Mouse (Mus musculus) heart, adult 11 months (tissue): ENCODE measurements around the gene Dock3.

Source experiments
- DNase-seq: peaks from one replicate; pipeline ENCODE4 v3.0.0; 2022

Dock3 gene

DNA sequence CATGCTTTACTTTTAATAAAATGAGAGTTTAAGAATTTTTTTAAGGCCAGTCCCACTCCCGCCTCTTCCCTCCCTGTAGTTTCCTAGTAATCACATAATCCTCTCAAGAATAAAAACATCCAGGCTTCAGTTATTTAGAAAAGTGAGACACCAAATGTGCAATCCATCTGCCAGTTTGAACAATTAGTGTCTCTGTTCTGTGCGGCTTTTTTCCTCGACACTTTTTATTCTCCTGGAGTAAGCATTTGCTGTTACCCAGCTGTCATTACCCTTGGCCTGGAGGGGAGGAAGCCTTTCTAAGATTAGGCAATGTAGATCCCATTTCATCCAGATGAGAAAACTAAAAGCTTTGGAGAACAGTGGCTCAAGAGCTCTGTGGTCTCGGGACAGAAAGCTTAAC lies 221.9 kb downstream of the Dock3 start:
- no peak for DNase-seq

DNA sequence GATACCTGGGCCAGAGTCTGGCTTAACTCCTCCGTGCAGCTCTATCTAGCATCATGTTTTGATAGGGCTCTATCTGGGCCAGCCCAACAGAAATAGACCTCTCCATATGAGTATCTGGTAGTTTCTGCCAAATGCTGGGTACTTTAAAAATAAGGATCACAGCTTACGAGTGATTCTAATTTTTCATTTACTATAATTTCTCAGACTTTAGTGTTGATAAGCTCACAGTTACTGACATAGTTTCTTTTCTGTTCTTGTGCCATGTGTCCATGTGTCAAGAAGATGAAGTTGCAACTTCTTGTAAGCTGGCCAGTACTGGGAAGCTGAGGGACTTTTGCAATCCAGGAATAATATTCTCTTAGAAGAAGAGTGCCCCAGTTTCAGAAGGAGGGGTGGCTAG lies 228.5 kb downstream of the Dock3 start:
- no peak for DNase-seq

DNA sequence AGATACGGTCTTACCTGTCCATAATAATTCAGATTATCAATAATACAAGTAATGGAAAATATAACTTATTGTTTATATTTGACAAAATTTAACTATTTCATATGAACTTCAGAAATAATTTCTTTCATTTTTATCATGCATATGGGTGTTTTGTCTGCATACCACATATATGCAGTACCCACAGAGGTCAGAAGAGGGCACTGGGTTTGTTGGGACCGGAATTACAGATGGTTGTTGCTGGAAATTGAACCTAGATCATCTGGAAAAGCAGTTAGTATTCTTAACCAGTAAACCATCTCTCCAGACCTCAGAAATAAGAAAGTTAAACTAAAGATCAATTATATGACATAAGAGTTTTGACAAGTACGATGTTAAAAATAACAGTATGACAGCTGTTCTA lies 261.0 kb downstream of the Dock3 start:
- no peak for DNase-seq

DNA sequence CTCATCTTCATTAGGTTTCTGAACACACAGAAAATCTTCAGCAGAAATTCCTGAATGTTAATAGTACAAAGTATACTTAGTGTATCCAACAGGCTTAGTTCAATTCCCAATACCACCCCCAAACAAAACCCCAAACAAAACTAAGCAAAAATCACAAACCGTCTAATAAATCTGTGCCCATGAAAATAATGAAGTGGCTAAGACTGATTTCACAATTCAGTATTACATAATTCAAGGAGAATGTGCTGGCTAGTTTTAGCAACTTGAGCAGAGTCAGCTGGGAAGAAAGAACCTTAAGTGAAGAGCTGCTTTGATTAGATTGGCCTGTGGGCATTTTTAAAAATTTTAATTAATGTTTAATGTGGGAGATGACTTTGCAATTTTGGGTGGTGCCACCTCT lies 273.3 kb downstream of the Dock3 start:
- DNase-seq: no peak

DNA sequence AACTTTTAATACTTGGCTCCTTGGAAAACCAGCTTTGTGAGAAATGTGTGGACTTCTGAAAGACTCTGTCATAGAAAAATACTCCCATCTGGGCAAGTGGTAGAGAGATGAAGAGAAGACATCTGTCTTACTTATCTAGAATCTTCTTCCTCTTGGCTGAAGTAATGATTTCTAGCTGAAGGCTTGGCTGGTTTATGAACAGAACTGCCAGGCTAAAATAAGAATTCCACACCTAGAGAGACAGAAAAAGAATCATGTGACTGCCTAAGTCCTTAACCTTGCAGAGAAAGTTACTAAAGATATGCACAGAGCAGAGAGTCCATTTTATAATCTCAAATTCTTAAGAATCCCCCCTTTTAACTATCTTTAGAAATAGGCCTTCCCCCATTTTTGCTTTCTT lies 276.2 kb downstream of the Dock3 start:
- no peak for DNase-seq

DNA sequence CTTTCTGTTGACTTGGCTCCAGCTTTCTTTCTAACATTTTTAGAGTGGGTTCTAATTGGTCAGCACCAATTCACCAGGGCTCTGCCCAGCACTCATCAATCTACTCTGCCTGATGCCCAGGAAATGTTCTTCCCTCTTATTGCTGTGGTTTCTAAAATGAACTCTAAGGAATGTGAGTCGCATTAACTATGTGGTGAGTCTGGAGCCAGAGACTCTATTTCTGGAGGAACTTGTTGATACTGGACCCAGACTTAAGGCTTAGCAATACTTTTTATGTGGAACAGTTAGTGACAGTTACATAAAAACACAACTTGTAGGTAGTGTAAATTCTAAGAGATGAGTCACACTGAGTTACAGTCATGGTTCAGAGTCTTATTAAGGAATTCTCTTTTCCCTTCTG lies 296.7 kb downstream of the Dock3 start:
- peak; percentile 23 for DNase-seq

DNA sequence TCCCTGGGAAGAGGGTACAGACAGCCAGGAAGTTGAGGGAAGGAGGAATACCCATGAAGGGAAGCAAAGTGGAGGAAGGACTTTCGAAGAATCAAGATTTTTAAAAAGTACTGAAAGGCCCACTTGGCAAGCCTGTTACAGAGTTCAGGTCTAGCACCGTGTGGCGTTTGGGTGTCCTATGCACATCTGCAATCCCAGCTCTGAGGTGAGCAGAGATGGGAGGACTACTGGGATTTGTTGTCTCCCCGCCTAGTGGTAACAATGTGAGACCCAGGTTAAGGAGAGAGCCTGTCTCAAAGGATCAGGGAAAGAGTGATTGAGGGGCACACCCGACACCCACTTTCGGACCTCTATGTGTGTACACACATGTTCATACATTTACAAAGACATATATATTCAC lies 316.8 kb downstream of the Dock3 start:
- DNase-seq: peak; percentile 52

DNA sequence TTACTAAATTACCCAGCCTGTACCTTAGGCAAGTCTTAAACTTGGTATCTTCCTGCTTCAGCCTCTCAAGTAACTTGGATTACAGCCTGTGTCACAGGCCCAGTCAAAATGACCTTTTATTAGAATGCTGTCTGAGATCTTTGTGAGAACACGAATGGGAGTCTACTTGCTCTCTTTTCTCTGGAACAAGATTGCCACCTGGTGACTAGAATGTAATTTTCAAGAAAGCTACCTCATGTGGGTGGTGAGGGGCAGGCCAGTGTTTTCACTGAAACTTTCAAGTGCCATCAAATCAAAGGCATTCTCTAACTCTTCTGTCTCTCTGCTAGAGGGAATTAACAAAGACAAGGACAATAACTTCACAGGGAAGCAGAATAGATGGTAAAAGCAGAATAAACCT lies 317.9 kb downstream of the Dock3 start:
- peak; percentile 19 for DNase-seq

DNA sequence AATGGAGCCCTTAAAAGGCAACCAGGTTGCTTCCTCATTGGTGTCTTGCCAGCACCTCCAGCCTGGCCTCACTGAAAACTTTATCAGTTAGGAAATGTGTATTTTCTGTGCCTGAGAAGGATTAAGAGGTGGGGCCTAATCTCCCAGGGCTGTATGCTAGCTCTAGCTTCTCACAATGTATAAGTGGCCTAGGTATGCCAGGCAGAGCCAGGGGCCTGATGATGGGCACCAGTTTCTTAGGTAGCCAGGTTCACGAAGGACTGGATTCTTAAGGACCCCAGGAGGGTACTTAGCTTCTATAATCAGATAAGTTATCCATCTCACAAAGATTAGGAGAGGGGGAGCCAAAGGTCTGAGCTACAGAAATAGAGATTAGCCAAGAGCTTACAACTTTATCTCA lies 320.1 kb downstream of the Dock3 start:
- DNase-seq: peak; percentile 4

DNA sequence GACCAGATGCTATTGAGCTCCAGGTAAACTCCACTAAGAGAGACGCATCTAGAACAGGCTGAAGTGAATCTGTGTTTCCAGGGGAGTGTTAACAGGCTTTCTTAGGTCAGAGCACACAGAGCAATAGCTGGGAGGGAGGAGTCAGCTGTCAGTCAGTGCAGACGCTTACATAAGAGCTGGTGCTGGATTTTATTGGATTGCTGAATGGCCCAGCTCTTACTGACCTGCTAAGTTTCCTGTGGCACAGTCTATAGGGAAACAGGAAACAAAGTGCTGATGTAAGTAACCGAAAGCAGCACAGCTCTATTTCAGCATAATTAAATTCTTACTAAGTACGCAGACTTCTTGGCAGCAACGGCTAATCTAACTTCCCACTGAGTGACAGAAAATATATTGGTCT lies 323.0 kb downstream of the Dock3 start:
- peak; percentile 86 for DNase-seq

DNA sequence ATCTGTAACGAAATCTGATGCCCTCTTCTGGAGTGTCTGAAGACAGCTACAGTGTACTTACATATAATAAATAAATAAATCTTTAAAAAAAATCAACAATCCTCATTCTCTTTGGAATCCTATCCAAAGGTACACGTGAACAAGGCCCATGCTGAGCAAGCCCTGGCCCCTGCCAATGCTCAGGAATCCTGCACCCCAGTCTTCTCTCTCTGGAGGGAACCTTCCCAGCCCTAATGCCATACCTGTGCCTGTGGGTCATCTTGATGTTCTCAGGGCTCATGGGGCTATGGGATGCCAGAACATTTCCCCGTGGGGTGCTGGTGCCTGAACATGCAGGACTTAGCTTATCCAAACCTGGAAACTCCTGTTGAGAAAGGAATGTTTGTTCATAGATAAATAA lies 323.5 kb downstream of the Dock3 start:
- DNase-seq: peak; percentile 83

DNA sequence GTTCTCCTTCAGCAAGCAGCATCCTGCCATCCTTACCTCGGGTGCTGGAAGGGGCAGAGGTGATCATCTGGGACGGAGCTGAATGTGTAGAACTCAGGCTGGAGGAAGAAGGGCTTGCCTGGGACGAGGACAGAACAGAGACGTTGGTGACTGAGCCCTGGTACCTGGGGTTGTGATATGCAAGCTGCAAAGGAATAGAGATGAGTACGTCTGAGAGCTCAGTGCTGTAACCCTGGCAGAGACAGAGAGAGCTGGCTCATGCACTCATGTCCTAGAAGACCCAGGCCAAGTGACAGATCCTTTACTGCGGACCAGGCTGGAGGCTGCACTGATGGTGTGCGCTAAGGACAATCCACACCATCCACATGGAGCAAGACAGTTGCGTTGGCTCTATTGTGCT lies 325.1 kb downstream of the Dock3 start:
- peak; percentile 76 for DNase-seq

DNA sequence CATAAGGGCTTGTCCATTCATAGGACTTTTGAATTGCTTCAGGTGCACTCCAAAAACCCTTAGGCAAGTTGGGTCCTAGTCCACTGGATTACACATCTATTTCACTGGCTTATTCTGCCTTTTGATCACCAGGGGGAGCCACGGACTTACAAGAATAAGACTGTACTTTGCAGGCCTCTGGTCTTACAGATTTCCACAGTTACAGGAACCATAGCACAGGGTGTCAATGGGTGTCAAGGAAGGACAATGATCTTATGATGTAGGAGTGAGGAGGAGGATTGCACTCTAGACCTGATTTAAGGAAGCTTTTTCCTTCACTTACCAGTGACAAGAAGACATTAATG lies 327.9 kb downstream of the Dock3 start:
- peak; percentile 87 for DNase-seq

DNA sequence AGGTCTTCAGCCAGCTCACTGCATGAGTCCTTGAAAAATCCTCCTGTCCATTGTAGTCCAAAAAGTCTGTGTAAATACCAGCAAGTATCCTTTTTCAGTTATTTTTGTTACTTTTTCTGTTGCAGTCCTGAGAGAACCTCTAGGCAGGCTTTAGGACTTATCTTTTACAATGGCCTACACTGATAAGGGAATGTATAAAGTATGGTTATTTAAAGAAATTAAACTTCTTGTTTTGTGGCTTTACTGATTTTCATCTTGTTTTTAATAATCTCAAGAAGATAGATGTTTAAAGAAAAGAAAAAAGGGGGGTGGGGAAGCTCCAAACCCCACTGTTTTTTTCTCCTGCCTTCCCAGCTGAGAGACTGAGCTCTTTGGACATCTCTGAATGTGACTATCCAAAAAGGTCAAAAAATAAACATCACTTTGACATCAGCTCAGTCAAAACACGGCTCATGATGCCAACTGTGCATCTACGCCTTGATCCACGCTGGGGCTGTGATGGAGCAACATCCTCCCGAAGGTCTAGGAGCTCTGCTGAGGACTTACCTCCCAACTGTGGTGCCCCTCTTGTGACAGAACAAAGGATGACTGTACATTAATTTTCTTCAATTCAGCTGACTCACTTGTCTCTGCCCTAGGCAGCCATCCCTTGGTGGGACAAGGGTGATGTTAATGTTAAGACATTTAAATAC lies 328.5 kb downstream of the Dock3 start:
- peak; percentile 25 for DNase-seq

DNA sequence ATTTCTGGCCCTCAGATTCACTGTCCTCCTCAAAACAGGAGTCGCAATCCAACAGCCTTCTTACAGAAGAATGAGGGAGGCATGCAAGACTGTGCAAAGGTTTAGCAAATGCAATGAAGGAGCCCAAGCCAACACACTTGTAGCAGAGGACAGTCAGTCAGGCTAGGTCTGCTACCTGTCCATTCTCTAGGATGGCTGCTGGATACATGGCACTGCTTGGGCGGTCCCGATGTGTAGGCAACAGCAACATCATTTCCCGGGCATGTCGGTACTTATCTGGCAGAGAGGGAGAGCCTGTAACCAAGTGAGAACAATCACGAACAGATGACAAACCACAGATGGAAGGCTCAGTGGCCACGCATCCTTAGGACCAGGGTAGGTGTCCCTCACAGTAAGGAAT lies 330.1 kb downstream of the Dock3 start:
- peak; percentile 80 for DNase-seq

DNA sequence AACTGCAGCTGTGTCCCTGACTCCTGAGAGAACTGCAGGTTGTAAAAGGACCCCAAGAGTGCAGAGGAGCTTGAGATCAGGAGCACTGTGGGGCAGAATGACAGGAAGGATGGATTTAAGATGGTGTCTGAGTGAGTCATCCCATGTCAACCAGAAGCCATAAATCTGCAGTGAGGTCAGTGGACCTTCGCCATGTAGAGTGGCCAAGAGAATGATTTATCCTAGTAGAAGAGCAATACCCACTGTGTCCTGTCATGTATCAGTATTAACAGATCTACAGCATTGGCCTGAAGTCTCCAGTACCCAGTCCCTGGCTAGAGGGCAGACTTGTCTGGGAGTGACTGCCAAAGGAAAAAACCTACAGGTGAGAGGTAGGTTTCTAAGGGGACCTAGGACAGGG lies 332.8 kb downstream of the Dock3 start:
- DNase-seq: no peak

DNA sequence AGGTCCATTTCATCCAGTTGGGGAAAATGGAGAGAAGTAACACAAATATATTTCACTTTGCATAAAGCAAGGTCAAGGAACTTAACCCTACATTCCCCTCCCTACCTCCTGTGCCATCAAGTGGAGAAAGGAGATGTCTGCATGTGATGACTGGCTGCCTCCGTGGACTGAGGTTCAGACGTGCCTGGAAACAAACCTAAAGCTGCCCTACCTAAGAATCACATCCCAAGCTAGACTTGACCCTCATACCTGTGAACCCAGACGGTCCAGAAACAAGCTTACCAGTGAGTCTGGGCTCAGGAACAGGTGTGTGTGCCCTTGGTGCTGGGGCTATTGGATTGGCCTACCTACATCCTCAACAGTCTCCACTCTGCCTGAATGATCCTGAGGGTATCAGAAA lies 338.4 kb downstream of the Dock3 start:
- no peak for DNase-seq

DNA sequence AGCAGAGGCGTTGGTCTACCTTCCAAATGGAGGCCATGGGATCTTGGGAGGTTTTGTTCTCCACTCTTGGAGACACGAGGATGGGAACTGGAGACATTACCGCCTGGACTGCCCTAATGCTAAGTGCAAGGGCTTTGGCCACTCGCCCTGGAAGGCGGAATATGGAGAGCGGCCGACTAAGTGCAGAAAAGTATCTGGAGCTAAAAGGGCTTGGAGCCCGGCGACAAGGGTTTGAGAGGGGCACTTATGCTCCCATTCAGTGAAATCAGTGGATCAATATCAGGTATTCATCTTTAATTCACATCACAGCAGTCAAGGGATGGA lies 339.2 kb downstream of the Dock3 start:
- DNase-seq: no peak

DNA sequence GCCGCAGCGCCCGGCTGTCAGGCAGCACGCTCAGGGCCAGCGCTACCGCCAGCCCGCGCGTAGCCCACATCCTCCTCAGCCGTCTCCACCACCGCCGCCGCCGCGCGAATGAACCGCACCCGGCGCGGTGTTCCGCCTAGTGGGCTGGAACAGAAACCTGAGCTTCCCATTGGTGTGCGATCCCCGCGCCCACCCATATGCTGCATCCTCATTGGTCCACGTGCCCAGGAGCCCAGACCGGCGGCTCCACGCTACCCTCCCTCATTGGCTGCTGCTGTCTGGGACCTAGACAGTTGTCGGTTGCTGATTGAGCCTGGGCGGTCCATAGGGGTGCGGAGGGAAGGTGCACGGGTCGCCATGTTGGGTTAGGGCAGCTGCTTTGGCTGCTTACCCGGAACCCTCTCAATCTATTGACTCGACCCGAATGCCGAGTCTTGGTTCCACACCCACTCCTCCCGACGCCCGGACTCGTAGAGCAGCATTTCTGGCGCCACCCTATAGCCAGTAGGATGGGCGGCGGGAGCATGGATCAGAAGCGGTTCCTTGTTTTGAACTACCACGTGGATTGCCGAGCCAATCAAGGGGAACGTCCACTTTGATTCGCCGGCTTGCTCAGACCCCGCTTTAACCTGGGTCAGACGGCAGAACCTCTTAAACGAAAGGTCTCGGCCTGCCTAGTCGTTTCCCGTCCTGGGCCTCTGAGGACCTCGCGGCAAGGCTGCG lies 339.7 kb downstream of the Dock3 start, which contains the start of gene Manf:
Gene Manf (minus strand): TSS at position 151 of the 723 bp plus-strand sequence.
- DNase-seq: peak; percentile 100

DNA sequence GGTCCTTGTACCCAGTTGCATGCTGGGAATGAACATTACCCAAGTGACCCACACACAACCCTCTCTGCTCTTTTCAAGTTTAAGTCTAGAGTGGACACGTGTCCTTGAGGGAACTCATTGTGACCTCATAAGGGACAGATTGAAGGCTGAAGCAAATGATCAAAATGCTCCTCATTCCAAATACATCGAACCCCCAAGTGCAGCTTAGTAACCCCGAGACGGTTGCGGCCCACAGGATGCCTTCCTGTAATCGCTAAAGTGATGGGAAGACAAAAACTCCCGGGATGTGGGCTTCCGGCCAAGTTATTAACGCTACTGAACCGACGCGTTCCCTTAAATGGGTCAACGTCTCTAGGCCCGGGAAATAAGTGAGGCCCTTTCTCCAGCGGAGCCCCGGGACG lies 340.4 kb downstream of the Dock3 start:
- no peak for DNase-seq

DNA sequence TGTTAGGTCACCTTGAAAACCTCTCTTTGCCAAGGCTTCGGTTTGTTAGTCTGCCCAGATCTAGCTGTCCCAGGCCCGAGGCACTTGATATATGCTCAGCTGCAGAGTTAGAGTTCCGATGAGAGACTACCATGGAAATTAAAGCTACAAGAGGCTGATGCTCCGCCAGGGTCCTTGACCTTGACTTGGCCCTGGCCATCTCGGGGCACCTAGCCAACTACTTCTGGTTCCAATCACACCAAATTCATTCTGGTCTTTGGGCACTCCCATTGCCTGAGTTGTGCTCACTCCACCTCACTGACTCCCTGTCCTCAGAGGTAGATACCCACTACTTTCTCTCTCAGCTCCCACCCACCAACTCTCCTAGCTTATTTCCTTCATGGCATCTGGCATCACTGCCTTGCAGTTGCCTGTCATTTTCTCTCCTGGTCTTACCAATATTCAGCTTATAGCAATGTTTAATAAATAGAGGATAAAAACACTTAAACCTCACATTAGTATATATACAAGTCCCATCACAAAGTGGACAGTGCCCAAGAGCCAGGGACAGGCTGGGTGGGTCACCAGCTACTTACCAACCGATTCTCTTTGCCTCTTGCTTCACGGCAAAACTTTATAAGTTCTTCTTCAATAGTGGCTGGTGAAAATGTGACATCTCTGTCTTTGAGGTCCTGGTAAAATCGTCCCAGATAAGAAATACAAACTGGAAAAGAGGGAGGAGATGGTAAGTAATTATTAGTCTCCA lies 341.0 kb downstream of the Dock3 start:
- DNase-seq: peak; percentile 91

DNA sequence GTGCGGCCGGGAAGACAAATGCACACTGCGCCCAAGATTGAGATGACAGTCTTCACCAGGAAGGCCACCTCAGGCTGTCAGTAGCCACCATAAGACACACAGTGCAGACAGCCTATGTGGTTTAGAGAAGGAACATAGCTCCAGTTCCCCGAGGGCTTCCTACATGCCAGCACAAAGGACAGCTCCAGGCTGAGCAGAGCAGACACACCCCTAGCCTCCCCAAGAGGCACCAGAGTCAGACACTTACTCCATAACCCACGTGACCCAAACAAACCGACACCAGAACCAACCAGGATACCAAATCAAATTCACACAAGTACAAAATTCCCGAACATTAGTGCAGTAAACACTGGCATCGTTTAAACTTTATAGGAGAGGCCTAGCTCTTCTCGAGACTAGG lies 342.4 kb downstream of the Dock3 start:
- DNase-seq: peak; percentile 87

DNA sequence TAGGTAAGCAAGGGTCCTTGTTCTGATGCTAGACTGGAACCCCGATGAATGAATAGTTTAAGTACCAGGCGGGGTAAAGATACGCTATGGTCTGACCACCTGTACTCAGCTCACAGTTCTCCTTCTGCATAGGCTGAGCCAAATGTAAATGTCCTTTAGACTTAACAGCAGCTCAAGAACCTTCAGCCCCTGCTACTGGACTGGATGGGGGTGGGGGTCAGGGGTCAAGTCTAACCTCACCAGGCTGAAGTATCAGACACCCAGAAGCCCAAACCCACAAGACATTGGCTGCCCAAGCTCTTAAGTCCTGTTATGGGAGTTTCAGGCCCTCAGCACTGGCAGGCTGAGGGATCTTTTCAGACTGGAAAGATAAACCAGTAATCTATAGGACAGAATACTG lies 343.4 kb downstream of the Dock3 start:
- DNase-seq: peak; percentile 87
